Mouse (Mus musculus) regulatory T cell (primary cell): Measurements from ENCODE around the gene Agbl3.

ENCODE experiments used
- in situ Hi-C: fragments of 300-600 bp; cut with MboI, MseI; formaldehyde crosslinking; loops from one replicate; pipeline ENCODE4 v1.15.1; 2025; ENCODE audit warnings: high pct_unique_total_duplicates

The Agbl3 gene

DNA sequence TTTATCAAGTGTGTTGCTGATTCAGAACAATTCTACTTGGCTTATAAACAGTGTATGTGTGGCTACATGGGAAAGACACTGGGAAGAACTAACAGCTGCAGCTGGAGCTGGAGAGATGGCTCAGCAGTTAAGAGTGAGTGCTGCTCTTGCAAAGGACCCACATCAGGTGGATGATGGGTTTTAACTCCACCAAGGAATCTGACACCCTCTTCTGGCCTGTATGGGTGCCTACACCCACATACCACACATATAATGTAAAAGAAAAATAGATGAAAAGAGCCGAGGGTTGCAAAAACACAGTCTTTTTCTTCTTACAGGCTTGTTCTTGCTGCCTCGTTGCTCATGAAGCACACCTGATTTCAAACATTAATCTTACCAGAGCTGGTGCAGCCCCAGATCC lies 125.9 kb downstream of the Agbl3 start:
- in situ Hi-C loops, result no loop called here

DNA sequence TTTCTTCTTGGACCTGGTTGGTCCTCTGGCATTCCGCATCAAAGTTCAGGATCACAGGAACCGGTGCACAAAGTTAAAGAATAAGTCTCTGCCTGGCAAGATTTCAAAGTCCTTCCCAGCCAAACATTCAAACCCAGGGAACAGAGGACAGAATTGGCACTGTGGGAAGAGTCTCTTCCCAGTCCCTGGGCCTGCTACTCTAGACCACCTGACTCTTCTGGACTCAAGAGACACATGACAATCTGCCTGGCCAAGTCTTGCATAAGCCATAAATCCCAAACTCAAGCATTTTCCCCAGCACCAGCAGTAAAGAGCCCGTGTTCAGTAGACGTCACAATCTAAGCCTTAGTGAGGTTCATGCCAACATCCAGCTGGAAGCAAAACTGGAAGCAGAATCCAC lies 126.4 kb downstream of the Agbl3 start:
- in situ Hi-C loops, result no loop called here

DNA sequence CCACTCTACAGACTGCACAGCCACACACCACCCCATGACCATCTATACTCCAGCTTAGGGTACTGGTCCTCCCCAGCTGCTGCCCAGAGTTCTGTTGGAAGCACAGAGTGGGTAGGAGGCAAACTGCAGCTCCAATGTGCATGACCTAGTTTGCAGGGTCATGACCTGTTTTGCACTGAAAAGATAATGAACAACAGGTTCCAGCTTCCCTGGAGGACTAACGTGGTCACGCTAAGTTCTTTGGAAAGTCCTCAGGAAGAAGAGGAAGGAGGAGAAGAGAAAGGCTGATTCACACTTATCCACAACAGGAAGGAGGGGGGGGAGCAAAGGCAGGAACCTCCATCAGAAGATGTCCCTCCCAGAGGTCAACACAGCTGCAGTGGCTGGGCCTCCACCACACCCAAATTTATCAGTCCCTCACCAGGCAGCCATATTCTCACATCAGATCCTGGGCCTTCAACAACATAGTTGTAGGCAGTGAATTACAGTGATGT lies 126.9 kb downstream of the Agbl3 start:
- in situ Hi-C loops, result no loop called here

DNA sequence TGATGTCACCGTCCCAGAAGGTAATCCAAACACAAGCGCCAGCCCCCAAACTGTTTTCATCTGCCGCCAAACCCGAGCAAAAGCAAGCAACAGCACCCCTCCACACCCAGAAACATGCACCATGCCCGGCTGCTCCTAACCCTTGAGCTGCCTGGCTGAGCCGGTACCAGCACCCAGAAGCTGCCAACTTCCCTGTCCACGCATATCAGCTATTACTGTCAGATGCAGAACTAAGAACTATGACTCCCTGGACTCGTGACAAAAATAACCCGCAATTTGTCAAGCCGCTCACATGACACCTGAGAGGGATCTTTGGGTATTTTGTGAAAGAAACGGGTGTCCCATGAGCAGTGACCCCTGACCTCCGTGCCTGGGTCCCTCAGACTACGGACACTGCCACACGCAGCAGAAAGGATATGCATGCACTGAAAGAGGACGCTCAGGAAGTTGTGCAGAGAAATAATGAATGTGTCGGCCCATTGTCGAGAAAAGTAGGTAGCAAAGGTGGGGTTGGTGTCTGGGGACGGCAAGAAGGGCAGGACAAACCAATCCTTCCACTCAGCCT lies 127.5 kb downstream of the Agbl3 start:
- in situ Hi-C loops, result no loop called here
